17 mouse cellular contexts compared by ENCODE assay signal in the genomic region with DNA sequence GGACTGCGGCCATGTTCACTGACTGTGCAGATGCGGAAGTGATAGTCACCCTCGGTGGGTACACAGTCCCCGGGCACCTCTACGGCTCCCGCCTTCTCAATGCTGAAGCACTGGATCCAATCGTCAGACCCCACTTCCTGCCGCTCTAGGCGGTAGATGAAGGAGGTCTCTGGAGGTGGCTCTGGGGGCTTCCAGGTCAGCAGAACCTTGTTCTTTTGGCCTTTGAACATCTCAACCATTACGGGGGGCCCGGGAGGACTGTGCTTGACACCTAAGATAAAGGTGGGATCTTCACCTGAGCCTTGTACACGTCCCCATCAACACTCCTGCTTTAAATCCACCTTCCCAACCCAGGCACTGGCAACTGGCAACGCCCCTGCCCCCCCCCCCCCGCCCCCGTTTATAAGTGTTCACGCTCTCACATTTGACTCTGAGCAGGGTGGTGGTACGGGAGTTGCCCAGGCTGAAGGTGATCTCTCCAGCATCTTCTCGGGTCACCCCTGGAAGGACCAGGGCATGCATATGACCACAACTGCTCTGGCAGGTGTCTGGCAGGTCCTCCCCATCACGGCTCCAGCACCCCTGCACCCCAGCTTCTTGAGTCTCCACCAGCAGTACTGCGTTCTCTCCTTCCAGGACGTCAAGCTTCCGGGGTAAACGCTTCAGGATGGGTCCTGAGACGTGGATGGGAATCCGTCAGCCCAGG. TPM values are rescaled to one million over a fixed set of nuclear protein-coding genes. Genes with fewer than 3 reads are reported as not detected.
DNase-seq lines count a peak whose midpoint lies in the region; ATAC-seq and TF ChIP-seq lines count a peak whose summit lies in the region.
"Had no signal": no experiment of that assay in that cellular context is flagged by ENCODE, and none has a peak within 500 bp of the region (broad histone marks: within the 10 kb centered on the region; RNA-seq: fewer than 3 reads in every experiment).

No protein-coding gene starts in this region.

- no peak for ATAC-seq in heart, embryonic 11.5 days (replicated peaks; ENCODE audit: insufficient number of reproducible peaks, low FRiP score, low TSS enrichment)
- no peak for ATAC-seq in kidney, embryonic 15.5 days (replicated peaks; ENCODE audit: low FRiP score)
- no peak for ATAC-seq in limb, embryonic 14.5 days (ENCODE audit: low FRiP score, low read depth)
- ATAC-seq: activated CD4-positive, CD25-positive, alpha-beta regulatory T cell, adult 4 months; midbrain, embryonic 15.5 days had no signal

- DNase-seq in heart, postnatal 4 days: no peak
- no peak for DNase-seq in kidney, postnatal 36 days
- no peak for DNase-seq in embryonic facial prominence, embryonic 10.5 days (ENCODE audit: low spot score)
- DNase-seq in limb, embryonic 14.5 days (ENCODE audit: low spot score): no peak
- no peak for DNase-seq in embryo, embryonic 9.5 days (ENCODE audit: extremely low spot score)
- DNase-seq in urinary bladder, postnatal 10 days (ENCODE audit: low spot score): no peak
- DNase-seq: kidney, postnatal 4 days; layer of hippocampus, postnatal 36 days; liver; lung, postnatal 14 days; right cerebral cortex, adult 18-20 months; thymus, postnatal 14 days had no signal

- H3K9me3 ChIP-seq in heart, embryonic 11.5 days (replicated peaks; ENCODE audit: control insufficient read depth, low read length): no peaks in the 10 kb centered on the region
- H3K9me3 ChIP-seq in kidney, embryonic 15.5 days (replicated peaks): no peaks in the 10 kb centered on the region
- H3K9me3 ChIP-seq in embryonic facial prominence, embryonic 10.5 days: no peaks in the 10 kb centered on the region
- no peaks in the 10 kb centered on the region for H3K9me3 ChIP-seq in limb, embryonic 14.5 days (ENCODE audit: control insufficient read depth, low read length)
- H3K9me3 ChIP-seq: forebrain, embryonic 10.5 days; midbrain, embryonic 15.5 days had no signal

- H3K4me1 ChIP-seq in heart, embryonic 11.5 days (ENCODE audit: control insufficient read depth, insufficient read depth, low read length): peaks cover 33% of the 10 kb centered on the region
- H3K4me1 ChIP-seq in kidney, embryonic 15.5 days: peaks cover 46% of the 10 kb centered on the region
- H3K4me1 ChIP-seq in embryonic facial prominence, embryonic 10.5 days: peaks cover 51% of the 10 kb centered on the region
- peaks cover 20% of the 10 kb centered on the region for H3K4me1 ChIP-seq in limb, embryonic 14.5 days (ENCODE audit: control insufficient read depth, insufficient read depth, low read length)

- H3K36me3 ChIP-seq in heart, embryonic 11.5 days (ENCODE audit: control insufficient read depth, insufficient read depth, low read length): peaks cover 35% of the 10 kb centered on the region
- peaks cover 59% of the 10 kb centered on the region for H3K36me3 ChIP-seq in kidney, embryonic 15.5 days
- peaks cover 59% of the 10 kb centered on the region for H3K36me3 ChIP-seq in embryonic facial prominence, embryonic 10.5 days (replicated peaks)
- H3K36me3 ChIP-seq in limb, embryonic 14.5 days (ENCODE audit: control insufficient read depth, insufficient read depth, low read length): peaks cover 65% of the 10 kb centered on the region

- H3K4me3 ChIP-seq in heart, embryonic 11.5 days (ENCODE audit: low read depth, low read length): peak overlapping the region; percentile 78
- no peak overlapping the region for H3K4me3 ChIP-seq in kidney, embryonic 15.5 days (replicated peaks)
- 0 out of 2 replicates have a peak overlapping the region, but pooled peaks have one; percentile 94 for H3K4me3 ChIP-seq in embryonic facial prominence, embryonic 10.5 days
- no peak overlapping the region for H3K4me3 ChIP-seq in limb, embryonic 14.5 days (replicated peaks; ENCODE audit: low read length)
- H3K4me3 ChIP-seq: forebrain, embryonic 10.5 days; midbrain, embryonic 15.5 days had no signal

- peak overlapping the region; percentile 54; the same call in 1 of the 2 replicates for H3K9ac ChIP-seq in heart, embryonic 11.5 days (ENCODE audit: low read depth, low read length)
- H3K9ac ChIP-seq in kidney, embryonic 15.5 days: no peak overlapping the region
- no peak overlapping the region for H3K9ac ChIP-seq in limb, embryonic 14.5 days (ENCODE audit: low read depth, low read length, severe bottlenecking)
- H3K9ac ChIP-seq: midbrain, embryonic 15.5 days had no signal

- no peak for TF ChIP-seq POLR2A in limb, embryonic 14.5 days (IDR thresholded peaks at IDR 0.05; ENCODE audit: borderline replicate concordance, extremely low read depth, insufficient read depth, insufficient read length)

- peak overlapping the region; percentile 65 for H3K4me2 ChIP-seq in heart, embryonic 11.5 days
- H3K4me2 ChIP-seq in kidney, embryonic 15.5 days: peak overlapping the region; percentile 86
- H3K4me2 ChIP-seq in limb, embryonic 14.5 days (replicated peaks; ENCODE audit: low read depth, low read length, severe bottlenecking): peak overlapping the region; percentile 92; the same call in 1 of the 2 replicates
- H3K4me2 ChIP-seq: midbrain, embryonic 15.5 days had no signal

- WGBS in heart, embryonic 11.5 days (ENCODE audit: insufficient replicate concordance): 75% methylated on average over 25 of the region's 25 CpGs
- WGBS in kidney, embryonic 15.5 days: 83% methylated on average over 25 of the region's 25 CpGs
- WGBS in embryonic facial prominence, embryonic 10.5 days: 86% methylated on average over 25 of the region's 25 CpGs
- 85% methylated on average over 25 of the region's 25 CpGs for WGBS in limb, embryonic 14.5 days

- no peak overlapping the region for H3K27ac ChIP-seq in heart, embryonic 11.5 days (ENCODE audit: low read depth, low read length)
- no peak overlapping the region for H3K27ac ChIP-seq in kidney, embryonic 15.5 days
- no peak overlapping the region for H3K27ac ChIP-seq in embryonic facial prominence, embryonic 10.5 days (replicated peaks)
- H3K27ac ChIP-seq in limb, embryonic 14.5 days (replicated peaks; ENCODE audit: low read depth, low read length): no peak overlapping the region
- H3K27ac ChIP-seq: forebrain, embryonic 10.5 days; midbrain, embryonic 15.5 days had no signal

- H3K27me3 ChIP-seq in heart, embryonic 11.5 days (ENCODE audit: control insufficient read depth, insufficient read depth, low read length): no peaks in the 10 kb centered on the region
- no peaks in the 10 kb centered on the region for H3K27me3 ChIP-seq in kidney, embryonic 15.5 days
- H3K27me3 ChIP-seq in embryonic facial prominence, embryonic 10.5 days (replicated peaks; ENCODE audit: low read depth, poor library complexity, severe bottlenecking): peaks cover 33% of the 10 kb centered on the region
- no peaks in the 10 kb centered on the region for H3K27me3 ChIP-seq in limb, embryonic 14.5 days (ENCODE audit: control insufficient read depth, insufficient read depth, low read length)

RNA-seq across cellular contexts. Expression of a gene that starts 3.2 kb away (rescaled TPM):
- polyA plus RNA-seq in heart, embryonic 11.5 days (2014; fragmentation: Nextera tagmentation; extraction: Ambion mirVana): 98.8 and 102 TPM in 2 replicates
- total RNA-seq in heart, postnatal 4 days (2021): 100 to 1,000 TPM; 196 to 210 TPM
- polyA plus RNA-seq in kidney, embryonic 15.5 days (2015; fragmentation: Nextera tagmentation; extraction: Ambion mirVana): 67.2 and 80.1 TPM in 2 replicates
- polyA plus RNA-seq in embryonic facial prominence, embryonic 10.5 days (2016; fragmentation: Nextera tagmentation; extraction: Ambion mirVana): 57.9 and 63.0 TPM in 2 replicates
- 315 and 381 TPM in 2 replicates for polyA plus RNA-seq in limb, embryonic 14.5 days (2012; rRNA removed)
- polyA plus RNA-seq in limb, embryonic 14.5 days (2014; fragmentation: Nextera tagmentation; extraction: Ambion mirVana): 108 and 120 TPM in 2 replicates
- polyA plus RNA-seq: activated CD4-positive, CD25-positive, alpha-beta regulatory T cell, adult 4 months had no signal

RNA-seq across cellular contexts. Expression of a gene that starts 3.8 kb away (rescaled TPM):
- polyA plus RNA-seq in heart, embryonic 11.5 days (2014; fragmentation: Nextera tagmentation; extraction: Ambion mirVana): 4.0 and 4.8 TPM in 2 replicates
- 10 to 100 TPM in 1 of 2 experiments, 1 to 10 TPM in 1; 10.0 to 10.3 TPM for total RNA-seq in heart, postnatal 4 days (2021)
- 6.0 and 11.2 TPM in 2 replicates for polyA plus RNA-seq in kidney, embryonic 15.5 days (2015; fragmentation: Nextera tagmentation; extraction: Ambion mirVana)
- polyA plus RNA-seq in embryonic facial prominence, embryonic 10.5 days (2016; fragmentation: Nextera tagmentation; extraction: Ambion mirVana): 2.3 and 3.1 TPM in 2 replicates
- polyA plus RNA-seq in limb, embryonic 14.5 days (2012; rRNA removed): 64.2 and 89.2 TPM in 2 replicates
- polyA plus RNA-seq in limb, embryonic 14.5 days (2014; fragmentation: Nextera tagmentation; extraction: Ambion mirVana): 10.0 and 10.5 TPM in 2 replicates
- polyA plus RNA-seq: activated CD4-positive, CD25-positive, alpha-beta regulatory T cell, adult 4 months had no signal

RNA-seq across cellular contexts. Expression of a gene that starts 18.2 kb away (rescaled TPM):
- polyA plus RNA-seq in heart, embryonic 11.5 days (2014; fragmentation: Nextera tagmentation; extraction: Ambion mirVana): 9.1 and 11.6 TPM in 2 replicates
- 10 to 100 TPM; 15.7 to 16.7 TPM for total RNA-seq in heart, postnatal 4 days (2021)
- 25.1 and 26.5 TPM in 2 replicates for polyA plus RNA-seq in kidney, embryonic 15.5 days (2015; fragmentation: Nextera tagmentation; extraction: Ambion mirVana)
- 31.7 and 33.4 TPM in 2 replicates for polyA plus RNA-seq in embryonic facial prominence, embryonic 10.5 days (2016; fragmentation: Nextera tagmentation; extraction: Ambion mirVana)
- 37.2 and 53.6 TPM in 2 replicates for polyA plus RNA-seq in limb, embryonic 14.5 days (2012; rRNA removed)
- 15.4 and 19.0 TPM in 2 replicates for polyA plus RNA-seq in limb, embryonic 14.5 days (2014; fragmentation: Nextera tagmentation; extraction: Ambion mirVana)

RNA-seq across cellular contexts. Expression of a gene that starts 23.8 kb away (rescaled TPM):
- polyA plus RNA-seq in heart, embryonic 11.5 days (2014; fragmentation: Nextera tagmentation; extraction: Ambion mirVana): 0.14 and 0.54 TPM in 2 replicates
- total RNA-seq in heart, postnatal 4 days (2021): 1 to 10 TPM in 1 of 2 experiments, under 1 TPM in 1; 0.55 to 1.1 TPM
- polyA plus RNA-seq in kidney, embryonic 15.5 days (2015; fragmentation: Nextera tagmentation; extraction: Ambion mirVana): 0.63 and 1.2 TPM in 2 replicates
- 3.3 and 3.5 TPM in 2 replicates for polyA plus RNA-seq in embryonic facial prominence, embryonic 10.5 days (2016; fragmentation: Nextera tagmentation; extraction: Ambion mirVana)
- 1.4 and 2.0 TPM in 2 replicates for polyA plus RNA-seq in limb, embryonic 14.5 days (2012; rRNA removed)
- polyA plus RNA-seq in limb, embryonic 14.5 days (2014; fragmentation: Nextera tagmentation; extraction: Ambion mirVana): 0.51 and 1.1 TPM in 2 replicates

RNA-seq across cellular contexts. Expression of a gene that starts 24.0 kb away (rescaled TPM):
- 21.4 and 24.6 TPM in 2 replicates for polyA plus RNA-seq in heart, embryonic 11.5 days (2014; fragmentation: Nextera tagmentation; extraction: Ambion mirVana)
- total RNA-seq in heart, postnatal 4 days (2021): 10 to 100 TPM; 38.0 to 38.7 TPM
- polyA plus RNA-seq in kidney, embryonic 15.5 days (2015; fragmentation: Nextera tagmentation; extraction: Ambion mirVana): 35.5 and 40.6 TPM in 2 replicates
- polyA plus RNA-seq in embryonic facial prominence, embryonic 10.5 days (2016; fragmentation: Nextera tagmentation; extraction: Ambion mirVana): 25.3 and 27.0 TPM in 2 replicates
- 104 and 148 TPM in 2 replicates for polyA plus RNA-seq in limb, embryonic 14.5 days (2012; rRNA removed)
- 61.6 and 65.0 TPM in 2 replicates for polyA plus RNA-seq in limb, embryonic 14.5 days (2014; fragmentation: Nextera tagmentation; extraction: Ambion mirVana)

Comparison
In these comparisons a context has a peak if more than half of its experiments do, and no peak if none do; other contexts are left out.
1. H3K4me3 ChIP-seq: peak in heart, embryonic 11.5 days (single experiment) and embryonic facial prominence, embryonic 10.5 days (single experiment); none in kidney, embryonic 15.5 days (single experiment) and limb, embryonic 14.5 days (single experiment).
2. Peak in every context shown above with its lines, with median percentiles within 50 percentile points of each other: H3K4me2 ChIP-seq.